Mouse (Mus musculus) mesoderm, embryonic 11.5 days (tissue): Measurements from ENCODE around the gene Svs6.
A peak's percentile ranks its signal among the peaks of the same experiment; 100 is the strongest.
"Not testable (repeated sequence)": the region's sequence is repeated elsewhere in the genome, so short reads cannot be mapped to it uniquely, and the experiment has no call there.

Source experiments
- DNase-seq: peaks from one replicate; pipeline ENCODE4 v3.0.0-alpha.2; 2012; ENCODE audit warnings: low read depth, low spot score

The Svs6 gene

GRCm38 (mm10) chr2:164316451-164316850 lies at the start of gene Svs6:
Gene Svs6, plus strand, starts transcription at chr2:164316751.
- not testable (repeated sequence) for DNase-seq

GRCm38 (mm10) chr2:164278359-164278758 lies 38.2 kb upstream of the Svs6 start, which contains the start of gene Svs4:
Gene Svs4, minus strand, starts transcription at chr2:164278459.
- DNase-seq: no peak

- DNase-seq: not testable (repeated sequence)
Observed at GRCm38 (mm10) chr2:164288968-164289367, 27.6 kb upstream of the Svs6 start, which contains the start of gene Svs3a. Gene Svs3a, plus strand, starts transcription at chr2:164289268.

GRCm38 (mm10) chr2:164312599-164312998 lies 4.0 kb upstream of the Svs6 start:
- no peak for DNase-seq

- not testable (repeated sequence) for DNase-seq
Observed at GRCm38 (mm10) chr2:164315460-164315859, 1.1 kb upstream of the Svs6 start.

GRCm38 (mm10) chr2:164320983-164321382 lies 4.4 kb downstream of the Svs6 start:
- DNase-seq: no peak

GRCm38 (mm10) chr2:164332440-164332839 lies 15.9 kb downstream of the Svs6 start, which contains the start of gene Svs5:
Gene Svs5, plus strand, starts transcription at chr2:164332740.
- DNase-seq: not testable (repeated sequence)

GRCm38 (mm10) chr2:164343732-164344131 lies 27.2 kb downstream of the Svs6 start:
- DNase-seq: not testable (repeated sequence)

GRCm38 (mm10) chr2:164347697-164348096 lies 31.1 kb downstream of the Svs6 start:
- DNase-seq: not testable (repeated sequence)

- peak; percentile 41 for DNase-seq
Observed at GRCm38 (mm10) chr2:164348980-164349379, 32.4 kb downstream of the Svs6 start.

- no peak for DNase-seq
Observed at GRCm38 (mm10) chr2:164352697-164353096, 36.1 kb downstream of the Svs6 start.

GRCm38 (mm10) chr2:164353356-164353755 lies 36.8 kb downstream of the Svs6 start:
- no peak for DNase-seq

- DNase-seq: no peak
Observed at GRCm38 (mm10) chr2:164356177-164356967, 39.8 kb downstream of the Svs6 start.

GRCm38 (mm10) chr2:164358373-164358772 lies 41.8 kb downstream of the Svs6 start:
- DNase-seq: no peak

- DNase-seq: no peak
Observed at GRCm38 (mm10) chr2:164359031-164359430, 42.5 kb downstream of the Svs6 start.

- no peak for DNase-seq
Observed at GRCm38 (mm10) chr2:164359668-164360067, 43.1 kb downstream of the Svs6 start.

- DNase-seq: no peak
Observed at GRCm38 (mm10) chr2:164360974-164361657, 44.6 kb downstream of the Svs6 start.

GRCm38 (mm10) chr2:164366947-164367346 lies 50.4 kb downstream of the Svs6 start:
- no peak for DNase-seq
